Mouse (Mus musculus) hindbrain, embryonic 12.5 days (tissue): ENCODE measurements around the gene Nos1ap. TPM values are rescaled to one million over a fixed set of nuclear protein-coding genes. Genes with fewer than 3 reads are reported as not detected.

ENCODE experiments used
- ATAC-seq: fragments of 200-750 bp; cut with Nextera tagmentation; 2 replicates; pipeline ENCODE4 v1.8.0; 2017; ENCODE audit warnings: moderate TSS enrichment; ENCODE audit not compliant: low FRiP score
- H3K27ac ChIP-seq: fragments of 300-500 bp; sonication (generic); 2 replicates; pipeline ENCODE4 v1.5.1; 2016; ENCODE audit warnings: mild to moderate bottlenecking
- H3K27me3 ChIP-seq: fragments of 300-500 bp; sonication (generic); 2 replicates; pipeline ENCODE4 v1.6.1; 2016; ENCODE audit warnings: mild to moderate bottlenecking
- H3K36me3 ChIP-seq: fragments of 300-500 bp; sonication (generic); 2 replicates; pipeline ENCODE4 v1.6.1; 2016; ENCODE audit warnings: mild to moderate bottlenecking
- H3K4me1 ChIP-seq: fragments of 300-500 bp; sonication (generic); 2 replicates; pipeline ENCODE4 v1.6.1; 2016
- H3K4me2 ChIP-seq: fragments of 300-500 bp; sonication (generic); replicated peaks from 2 replicates; pipeline ENCODE4 v1.6.1; 2016; ENCODE audit warnings: mild to moderate bottlenecking
- H3K4me3 ChIP-seq: fragments of 300-500 bp; sonication (generic); 2 replicates; pipeline ENCODE4 v1.5.1; 2016; ENCODE audit warnings: mild to moderate bottlenecking
- H3K9ac ChIP-seq: fragments of 300-500 bp; sonication (generic); 2 replicates; pipeline ENCODE4 v1.6.1; 2016; ENCODE audit warnings: mild to moderate bottlenecking, moderate library complexity
- H3K9me3 ChIP-seq: fragments of 300-500 bp; sonication (generic); replicated peaks from 2 replicates; pipeline ENCODE4 v1.6.1; 2016; ENCODE audit warnings: mild to moderate bottlenecking
- WGBS: fragments of 180-500 bp; shearing (Covaris S2); methylation state at CpG from one replicate; pipeline ENCODE4 v1.1.7; 2016; 5-methylcytosine and 5-hydroxymethylcytosine counted together
- polyA plus RNA-seq: library from polyadenylated mRNA; unstranded; fragments of >200 nt; fragmentation: Nextera tagmentation; extraction: Ambion mirVana; gene quantifications from 2 replicates; pipeline ENCODE4 v1.2.1, GENCODE M21; 2016

The Nos1ap gene
- polyA plus RNA-seq, 1 experiment from 2014 or later: 22.7 TPM

- no peak for ATAC-seq
- WGBS: 86% methylated on average over 10 of the region's 10 CpGs
These were observed 204.2 kb downstream of the Nos1ap start for GRCm38 (mm10) chr1:170385416-170385815.

GRCm38 (mm10) chr1:170383530-170383929 is 206.1 kb downstream of the Nos1ap start:
- no peak overlapping the region for H3K27ac ChIP-seq
- H3K36me3 ChIP-seq: no peaks in the 10 kb centered on the region
- H3K9ac ChIP-seq: no peak overlapping the region
- 85% methylated on average over 7 of the region's 7 CpGs for WGBS
- peaks cover 19% of the 10 kb centered on the region for H3K4me1 ChIP-seq
- no peaks in the 10 kb centered on the region for H3K27me3 ChIP-seq
- H3K9me3 ChIP-seq: no peaks in the 10 kb centered on the region
- no peak for ATAC-seq
- H3K4me2 ChIP-seq: no peak overlapping the region
- H3K4me3 ChIP-seq: no peak overlapping the region

More at GRCm38 (mm10) chr1:170385416-170385815, 204.2 kb downstream of the Nos1ap start:
- Histone ChIP-seq H3K9ac (no peak overlapping the region), H3K4me2 (no peak overlapping the region), H3K27me3 (no peaks in the 10 kb centered on the region), H3K9me3 (no peaks in the 10 kb centered on the region), H3K36me3 (no peaks in the 10 kb centered on the region), H3K4me1 (peaks cover 17% of the 10 kb centered on the region), H3K4me3 (no peak overlapping the region), H3K27ac (no peak overlapping the region)

- H3K36me3 ChIP-seq: no peaks in the 10 kb centered on the region
- peaks cover 10% of the 10 kb centered on the region; the same call in 1 of the 2 replicates for H3K4me1 ChIP-seq
- ATAC-seq: no peak; the same call in 1 of the 2 replicates
- H3K4me3 ChIP-seq: no peak overlapping the region
- no peaks in the 10 kb centered on the region for H3K9me3 ChIP-seq
- H3K27me3 ChIP-seq: no peaks in the 10 kb centered on the region
- H3K9ac ChIP-seq: no peak overlapping the region
- no peak overlapping the region for H3K27ac ChIP-seq
- WGBS: 40% methylated on average over 3 of the region's 3 CpGs
- H3K4me2 ChIP-seq: no peak overlapping the region
These were observed 208.2 kb downstream of the Nos1ap start for GRCm38 (mm10) chr1:170381457-170381856.

- H3K9ac ChIP-seq: no peak overlapping the region
- no peak overlapping the region for H3K27ac ChIP-seq
- no peaks in the 10 kb centered on the region for H3K9me3 ChIP-seq
- no peak for ATAC-seq
- no peaks in the 10 kb centered on the region for H3K27me3 ChIP-seq
- no peak overlapping the region for H3K4me3 ChIP-seq
- no peaks in the 10 kb centered on the region for H3K36me3 ChIP-seq
- WGBS: 8% methylated on average over 2 of the region's 2 CpGs
- H3K4me2 ChIP-seq: no peak overlapping the region
- H3K4me1 ChIP-seq: peaks cover 10% of the 10 kb centered on the region; the same call in 1 of the 2 replicates
These were observed 209.2 kb downstream of the Nos1ap start for GRCm38 (mm10) chr1:170380505-170380904.

- no peak overlapping the region for H3K4me3 ChIP-seq
- no peak overlapping the region for H3K9ac ChIP-seq
- H3K27ac ChIP-seq: no peak overlapping the region
- 89% methylated on average over 5 of the region's 5 CpGs for WGBS
- H3K36me3 ChIP-seq: no peaks in the 10 kb centered on the region
- no peak for ATAC-seq
- no peaks in the 10 kb centered on the region for H3K27me3 ChIP-seq
- no peaks in the 10 kb centered on the region for H3K9me3 ChIP-seq
- H3K4me2 ChIP-seq: no peak overlapping the region
- peaks cover 5% of the 10 kb centered on the region; the same call in 1 of the 2 replicates for H3K4me1 ChIP-seq
These were observed 213.9 kb downstream of the Nos1ap start for GRCm38 (mm10) chr1:170375721-170376120.

- Histone ChIP-seq H3K27me3 (no peaks in the 10 kb centered on the region), H3K36me3 (no peaks in the 10 kb centered on the region), H3K9ac (no peak overlapping the region), H3K27ac (no peak overlapping the region), H3K4me3 (no peak overlapping the region), H3K4me1 (no peaks in the 10 kb centered on the region), H3K9me3 (no peaks in the 10 kb centered on the region), H3K4me2 (no peak overlapping the region)
- ATAC-seq: no peak
- WGBS: 86% methylated on average over 2 of the region's 2 CpGs
These were observed 215.9 kb downstream of the Nos1ap start for GRCm38 (mm10) chr1:170373750-170374149.

- no peaks in the 10 kb centered on the region for H3K36me3 ChIP-seq
- H3K4me3 ChIP-seq: no peak overlapping the region
- 81% methylated on average over 4 of the region's 4 CpGs for WGBS
- no peak overlapping the region for H3K9ac ChIP-seq
- no peaks in the 10 kb centered on the region for H3K27me3 ChIP-seq
- no peak overlapping the region for H3K4me2 ChIP-seq
- peaks cover 12% of the 10 kb centered on the region for H3K4me1 ChIP-seq
- H3K9me3 ChIP-seq: no peaks in the 10 kb centered on the region
- no peak overlapping the region for H3K27ac ChIP-seq
- no peak for ATAC-seq
These were observed 218.4 kb downstream of the Nos1ap start for GRCm38 (mm10) chr1:170371191-170371792.

GRCm38 (mm10) chr1:170368864-170369263 is 220.8 kb downstream of the Nos1ap start:
- Histone ChIP-seq H3K27me3 (no peaks in the 10 kb centered on the region), H3K4me1 (peaks cover 12% of the 10 kb centered on the region), H3K9me3 (no peaks in the 10 kb centered on the region), H3K36me3 (no peaks in the 10 kb centered on the region), H3K9ac (no peak overlapping the region), H3K4me2 (no peak overlapping the region), H3K27ac (no peak overlapping the region), H3K4me3 (no peak overlapping the region)
- 88% methylated on average over 7 of the region's 7 CpGs for whole genome bisulfite sequencing
- no peak for ATAC-seq

- peak overlapping the region; percentile 66; the same call in 1 of the 2 replicates for H3K27ac ChIP-seq
These were observed 222.5 kb downstream of the Nos1ap start for GRCm38 (mm10) chr1:170366981-170367700.

GRCm38 (mm10) chr1:170363746-170364145 is 225.9 kb downstream of the Nos1ap start:
- Histone ChIP-seq H3K36me3 (no peaks in the 10 kb centered on the region), H3K4me1 (peaks cover 12% of the 10 kb centered on the region), H3K27me3 (no peaks in the 10 kb centered on the region), H3K9me3 (no peaks in the 10 kb centered on the region), H3K9ac (no peak overlapping the region), H3K4me2 (no peak overlapping the region), H3K4me3 (no peak overlapping the region), H3K27ac (no peak overlapping the region)
- no peak for ATAC-seq
- 83% methylated on average over 3 of the region's 3 CpGs for WGBS

More at GRCm38 (mm10) chr1:170366981-170367700, 222.5 kb downstream of the Nos1ap start:
- H3K9me3 ChIP-seq: no peaks in the 10 kb centered on the region
- ATAC-seq: peak; percentile 88
- no peak overlapping the region for H3K9ac ChIP-seq
- no peak overlapping the region for H3K4me3 ChIP-seq
- H3K27me3 ChIP-seq: no peaks in the 10 kb centered on the region
- no peaks in the 10 kb centered on the region for H3K36me3 ChIP-seq
- H3K4me2 ChIP-seq: no peak overlapping the region
- 28% methylated on average over 7 of the region's 7 CpGs for WGBS
- peaks cover 12% of the 10 kb centered on the region for H3K4me1 ChIP-seq

- H3K4me2 ChIP-seq: no peak overlapping the region
- H3K4me1 ChIP-seq: no peaks in the 10 kb centered on the region
- H3K9ac ChIP-seq: no peak overlapping the region
- ATAC-seq: no peak
- H3K9me3 ChIP-seq: no peaks in the 10 kb centered on the region
- no peaks in the 10 kb centered on the region for H3K27me3 ChIP-seq
- H3K4me3 ChIP-seq: no peak overlapping the region
- WGBS: 56% methylated on average over 10 of the region's 10 CpGs
- H3K36me3 ChIP-seq: no peaks in the 10 kb centered on the region
- H3K27ac ChIP-seq: no peak overlapping the region
These were observed 229.3 kb downstream of the Nos1ap start for GRCm38 (mm10) chr1:170360183-170360915.

- no peak overlapping the region for H3K4me3 ChIP-seq
- H3K4me2 ChIP-seq: no peak overlapping the region
- no peak overlapping the region for H3K27ac ChIP-seq
- H3K4me1 ChIP-seq: no peaks in the 10 kb centered on the region
- H3K27me3 ChIP-seq: no peaks in the 10 kb centered on the region
- WGBS: 77% methylated on average over 3 of the region's 3 CpGs
- no peaks in the 10 kb centered on the region for H3K36me3 ChIP-seq
- no peak overlapping the region for H3K9ac ChIP-seq
- H3K9me3 ChIP-seq: no peaks in the 10 kb centered on the region
- ATAC-seq: no peak
These were observed 236.3 kb downstream of the Nos1ap start for GRCm38 (mm10) chr1:170353335-170353734.
